Mouse (Mus musculus) E14TG2a.4 (cell line): ENCODE measurements at regions not wholly inside any gene's neighbourhood (a gene's known extent, or its start where the extent isn't known, plus 50 kb on each side); places are given as distances from the start of the nearest gene placed in this dataset.

Source experiments
- CTCF ChIP-seq: conservative IDR thresholded peaks from 2 replicates; pipeline ENCODE4 v1.5.1; 2014; ENCODE audit warnings: low read length
- NANOG ChIP-seq: IDR thresholded peaks from 2 replicates; pipeline ENCODE4 v1.6.1; 2014; ENCODE audit warnings: borderline replicate concordance, low read length, mixed read lengths
- POU5F1 ChIP-seq: IDR thresholded peaks from 2 replicates; pipeline ENCODE4 v1.6.1; 2014; ENCODE audit warnings: low read length, borderline replicate concordance

DNA sequence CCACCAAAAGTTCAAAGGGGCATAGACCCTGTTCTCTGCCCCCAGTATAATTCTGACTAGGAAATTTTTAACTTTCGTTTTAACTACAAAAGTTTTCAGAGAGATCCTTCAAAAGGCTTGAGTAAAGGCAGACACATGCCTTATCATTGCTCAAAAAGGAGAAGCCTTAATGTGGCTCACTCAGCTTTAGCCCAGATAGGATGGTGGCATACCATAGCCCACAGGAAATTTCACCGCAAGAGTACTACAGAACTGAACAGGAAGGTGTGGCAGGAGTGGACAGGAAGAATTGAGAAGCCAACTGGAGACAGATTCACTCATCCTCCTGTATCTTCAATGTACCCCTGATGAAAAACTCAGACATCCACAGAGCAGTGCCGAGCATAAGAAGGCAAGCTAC lies 97.1 kb downstream of the Plxna1 start:
- TF ChIP-seq CTCF (no peak), NANOG (no peak), POU5F1 (no peak)
